Mouse (Mus musculus): Measurements from ENCODE around the gene Sp8.

Gene Sp8

GRCm38 (mm10) chr12:118849203-118849861 lies 3.2 kb downstream of the Sp8 start:
- no peak for DNase-seq (ENCODE audit: low spot score)

DNA sequence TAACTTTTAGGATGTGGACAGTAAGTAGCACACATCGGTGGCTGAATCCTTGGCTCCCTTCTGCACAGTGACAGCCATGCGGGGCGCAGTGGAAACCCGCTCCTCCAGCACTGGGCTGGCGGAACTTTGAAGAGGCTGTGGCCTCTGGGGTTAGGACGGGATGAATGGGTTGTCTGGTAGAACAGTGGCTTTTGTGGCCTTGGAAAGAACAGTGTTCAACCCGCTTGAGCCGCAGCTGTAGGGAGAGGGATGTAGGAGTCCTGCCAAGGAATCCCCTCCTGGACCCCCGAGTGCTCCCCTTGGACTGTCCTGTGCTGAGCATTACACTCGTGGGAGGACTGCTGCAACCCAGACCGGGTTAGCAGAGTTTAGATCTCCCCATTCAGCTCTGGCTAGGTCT lies 3.9 kb downstream of the Sp8 start:
- DNase-seq (ENCODE audit: low spot score), result no peak

- DNase-seq (ENCODE audit: low spot score), result no peak
Observed at GRCm38 (mm10) chr12:118850851-118851410, 4.8 kb downstream of the Sp8 start.

GRCm38 (mm10) chr12:118853331-118853730 lies 7.2 kb downstream of the Sp8 start:
- DNase-seq (ENCODE audit: low spot score), result no peak

- no peak for DNase-seq (ENCODE audit: low spot score)
Observed at GRCm38 (mm10) chr12:118854401-118854800, 8.3 kb downstream of the Sp8 start.

DNA sequence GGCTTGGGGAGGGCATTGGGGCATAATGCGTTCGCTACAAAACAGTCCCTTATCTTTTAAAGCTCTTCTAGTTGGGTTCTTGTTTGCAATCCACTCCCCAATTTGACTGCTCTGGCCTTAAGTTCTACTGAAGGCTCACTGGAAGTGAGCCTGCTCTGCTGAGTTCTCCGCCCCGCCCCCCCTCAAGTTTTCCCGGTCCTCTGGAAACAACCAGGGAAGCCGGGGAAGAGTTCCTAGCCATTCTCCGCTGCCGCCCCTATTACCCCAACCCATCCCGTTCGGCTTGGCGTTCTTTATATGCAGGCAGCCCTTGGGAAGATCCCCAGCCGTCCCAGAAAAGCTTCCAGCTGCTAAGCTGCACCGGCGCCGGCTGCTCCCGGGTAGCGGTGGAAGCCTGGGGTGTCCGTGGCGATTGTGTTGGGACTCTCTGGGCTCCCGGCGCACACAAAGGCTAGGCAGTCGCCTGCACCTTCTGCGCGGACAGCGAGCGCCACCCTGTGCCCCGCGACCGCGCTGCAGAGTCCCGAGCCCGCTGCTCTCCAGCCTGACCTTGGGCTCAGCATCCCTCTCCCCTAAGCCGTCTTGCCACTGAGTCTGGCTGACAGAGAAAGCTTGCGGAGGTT lies 8.8 kb downstream of the Sp8 start:
- no peak for DNase-seq (ENCODE audit: low spot score)

- no peak for DNase-seq (ENCODE audit: low spot score)
Observed at GRCm38 (mm10) chr12:118856151-118856550, 10.0 kb downstream of the Sp8 start.

DNA sequence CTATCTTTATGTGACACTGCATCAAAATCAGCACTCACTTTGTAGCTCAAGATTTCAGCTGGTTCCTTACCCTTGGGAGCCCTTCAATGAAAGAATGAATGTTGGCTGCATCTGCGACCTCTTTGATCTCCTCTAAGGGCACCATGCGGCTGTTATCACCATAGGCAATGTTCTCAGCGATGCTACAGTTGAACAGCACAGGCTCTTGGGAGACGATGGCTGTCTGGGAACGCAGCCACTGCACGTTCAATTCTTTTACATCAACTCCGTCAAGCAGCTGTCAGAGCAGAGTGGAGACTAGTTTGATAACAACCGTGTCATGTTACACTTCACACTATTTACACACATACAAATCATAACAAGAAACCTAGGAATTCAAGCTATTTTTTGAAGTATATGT lies 26.5 kb downstream of the Sp8 start:
- no peak for DNase-seq (ENCODE audit: low spot score)

GRCm38 (mm10) chr12:118882790-118883189 lies 36.7 kb downstream of the Sp8 start:
- DNase-seq (ENCODE audit: low spot score), result no peak

DNA sequence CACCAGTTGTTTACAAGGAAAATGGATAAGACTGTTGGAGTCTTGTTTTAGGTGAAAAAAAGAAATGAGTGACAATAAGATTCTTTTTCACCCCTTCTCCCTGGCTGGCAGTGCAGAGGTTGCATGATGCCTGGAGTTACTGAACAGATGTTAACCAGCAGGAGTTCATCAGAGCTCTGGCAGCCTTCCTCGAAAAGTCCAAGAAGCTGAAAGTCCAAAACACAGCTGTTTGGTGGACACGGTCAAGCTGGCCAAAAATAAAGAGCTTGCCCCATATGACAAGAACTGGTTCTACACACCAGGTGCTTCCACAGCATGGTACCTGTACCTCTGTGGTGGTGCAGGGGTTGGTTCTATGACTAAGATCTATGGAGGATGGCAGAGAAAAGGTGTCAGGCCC lies 41.8 kb downstream of the Sp8 start:
- no peak for DNase-seq (ENCODE audit: low spot score)

Measured in ovary, postnatal 10 days (tissue).